Mouse (Mus musculus): ENCODE measurements around the gene Cacng3. TPM values are rescaled to one million over a fixed set of nuclear protein-coding genes. Genes with fewer than 3 reads are reported as not detected.

Cacng3 gene
- polyA plus RNA-seq, 1 experiment from 2014 or later: 0.17 TPM

DNA sequence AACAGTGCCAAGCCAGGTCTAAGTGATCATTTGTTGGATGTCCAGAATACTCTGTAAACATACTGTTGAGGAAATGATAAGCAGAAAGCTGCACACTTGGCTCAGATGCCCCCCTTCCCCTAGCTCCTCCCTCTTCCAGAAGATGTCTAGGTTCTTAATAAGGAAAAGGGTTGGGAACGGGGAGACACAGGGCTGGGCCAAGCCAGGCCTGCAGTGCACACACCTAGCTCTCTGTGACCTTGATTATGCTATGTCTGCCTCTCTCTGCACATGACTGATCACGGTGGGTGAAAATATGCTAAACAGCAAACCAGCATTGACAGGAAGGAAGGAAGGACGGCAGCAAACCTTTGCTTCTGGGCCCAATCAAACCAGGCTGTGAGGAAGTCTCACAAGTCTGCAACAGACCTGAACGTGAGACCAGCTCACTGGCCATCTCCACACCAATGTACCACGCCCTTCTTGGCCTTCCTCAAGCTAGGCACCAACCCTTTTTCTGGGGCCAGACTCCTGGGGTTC is 53.1 kb downstream of the Cacng3 start:
- DNase-seq (ENCODE audit: low spot score): no peak
- no peak overlapping the region for H3K4me2 ChIP-seq (replicated peaks; ENCODE audit: low read depth)
- H3K9ac ChIP-seq (ENCODE audit: low read length): no peak overlapping the region
- H3K36me3 ChIP-seq (ENCODE audit: control insufficient read depth, insufficient read depth, low read length): no peaks in the 10 kb centered on the region
- WGBS: 31% methylated on average over 5 of the region's 5 CpGs
- no peak overlapping the region for H3K4me3 ChIP-seq (ENCODE audit: low read depth, low read length)
- no peaks in the 10 kb centered on the region for H3K27me3 ChIP-seq (ENCODE audit: control insufficient read depth, insufficient read depth, low read length)
- ATAC-seq (ENCODE audit: low FRiP score, low TSS enrichment): no peak
- no peak overlapping the region for H3K27ac ChIP-seq (replicated peaks)
- no peak for TF ChIP-seq EP300 (optimal IDR thresholded peaks at IDR 0.05)
- no peak for TF ChIP-seq CTCF (IDR thresholded peaks at IDR 0.05; ENCODE audit: low read depth)
- H3K9me3 ChIP-seq (ENCODE audit: control insufficient read depth, low read length): no peaks in the 10 kb centered on the region
- no peaks in the 10 kb centered on the region for H3K4me1 ChIP-seq (replicated peaks; ENCODE audit: control insufficient read depth, insufficient read depth)

DNA sequence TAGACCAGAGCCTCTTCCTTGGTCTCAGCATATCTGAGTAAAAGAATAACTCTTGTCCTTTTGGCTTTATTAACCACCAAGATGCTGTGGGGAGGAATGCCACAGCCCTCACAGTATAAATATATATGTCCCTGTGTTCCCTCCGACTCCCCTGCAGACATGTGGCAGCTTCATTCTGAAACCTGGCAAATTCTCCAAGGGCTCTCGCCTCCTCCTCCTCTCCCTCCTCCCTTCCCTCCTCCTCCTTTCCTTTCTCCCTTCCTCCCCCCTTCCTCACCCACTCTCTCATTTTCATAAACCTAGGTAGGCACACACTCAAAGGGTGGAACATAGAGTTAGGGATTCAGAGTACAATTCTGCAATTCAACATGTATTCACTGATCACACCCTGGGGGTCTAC is 56.1 kb downstream of the Cacng3 start:
- ATAC-seq (ENCODE audit: low FRiP score, low TSS enrichment) (no peak), DNase-seq (ENCODE audit: low spot score) (no peak)
- Histone ChIP-seq H3K4me3 (ENCODE audit: low read depth, low read length) (no peak overlapping the region), H3K36me3 (ENCODE audit: control insufficient read depth, insufficient read depth, low read length) (no peaks in the 10 kb centered on the region), H3K9ac (ENCODE audit: low read length) (no peak overlapping the region), H3K9me3 (ENCODE audit: control insufficient read depth, low read length) (no peaks in the 10 kb centered on the region), H3K27ac (replicated peaks) (no peak overlapping the region), H3K4me1 (replicated peaks; ENCODE audit: control insufficient read depth, insufficient read depth) (no peaks in the 10 kb centered on the region), H3K4me2 (replicated peaks; ENCODE audit: low read depth) (no peak overlapping the region), H3K27me3 (ENCODE audit: control insufficient read depth, insufficient read depth, low read length) (no peaks in the 10 kb centered on the region)
- WGBS: 78% methylated on average over 2 of the region's 2 CpGs
- TF ChIP-seq EP300 (optimal IDR thresholded peaks at IDR 0.05): no peak

DNA sequence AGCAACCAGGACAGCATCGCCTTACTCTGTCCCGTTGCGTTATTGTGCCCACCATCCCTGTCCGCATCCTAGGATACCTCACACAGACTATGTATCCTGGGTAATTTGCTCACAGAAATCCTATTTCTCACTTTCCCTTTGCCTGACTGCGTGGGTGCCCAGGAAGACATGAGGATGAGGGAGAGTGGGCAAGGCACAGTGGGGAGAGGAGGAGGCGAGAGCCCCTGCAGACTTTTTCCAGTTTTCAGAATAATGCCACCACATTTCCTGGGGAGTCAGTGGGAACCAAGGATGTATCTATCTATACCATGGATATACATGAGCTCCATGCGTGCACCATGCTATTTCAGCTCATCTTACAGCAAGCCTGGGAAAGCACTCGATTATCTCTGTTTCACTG is 57.9 kb downstream of the Cacng3 start:
- no peaks in the 10 kb centered on the region for H3K9me3 ChIP-seq (ENCODE audit: control insufficient read depth, low read length)
- 84% methylated on average over 8 of the region's 8 CpGs for WGBS
- no peak for ATAC-seq (ENCODE audit: low FRiP score, low TSS enrichment)
- TF ChIP-seq EP300 (optimal IDR thresholded peaks at IDR 0.05) (no peak), CTCF (IDR thresholded peaks at IDR 0.05; ENCODE audit: low read depth) (no peak)
- H3K4me3 ChIP-seq (ENCODE audit: low read depth, low read length): no peak overlapping the region
- H3K9ac ChIP-seq (ENCODE audit: low read length): no peak overlapping the region
- H3K36me3 ChIP-seq (ENCODE audit: control insufficient read depth, insufficient read depth, low read length): no peaks in the 10 kb centered on the region
- H3K27ac ChIP-seq (replicated peaks): no peak overlapping the region
- no peaks in the 10 kb centered on the region for H3K27me3 ChIP-seq (ENCODE audit: control insufficient read depth, insufficient read depth, low read length)
- no peak for DNase-seq (ENCODE audit: low spot score)
- no peak overlapping the region for H3K4me2 ChIP-seq (replicated peaks; ENCODE audit: low read depth)
- H3K4me1 ChIP-seq (replicated peaks; ENCODE audit: control insufficient read depth, insufficient read depth): no peaks in the 10 kb centered on the region

DNA sequence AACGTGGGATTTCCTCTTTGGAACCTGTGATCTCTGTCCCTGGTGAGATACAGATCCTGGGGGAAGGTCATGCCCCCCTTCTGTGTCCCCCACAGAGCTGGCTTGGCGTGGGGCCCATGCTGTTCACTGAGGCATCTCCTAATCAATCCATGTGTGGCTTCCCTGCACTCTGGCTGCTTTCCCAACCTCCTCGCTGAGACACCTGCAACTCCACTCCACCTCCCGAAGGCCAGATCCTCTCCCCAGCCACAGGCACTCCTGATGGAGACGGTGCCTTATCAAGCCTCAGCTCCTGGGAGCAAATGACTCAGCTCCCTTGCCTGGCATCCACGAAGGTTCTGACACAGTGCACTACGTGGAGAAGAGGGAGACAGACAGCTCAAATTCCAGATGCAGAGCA is 58.6 kb downstream of the Cacng3 start:
- H3K9ac ChIP-seq (ENCODE audit: low read length): no peak overlapping the region
- TF ChIP-seq EP300 (optimal IDR thresholded peaks at IDR 0.05) (no peak), CTCF (IDR thresholded peaks at IDR 0.05; ENCODE audit: low read depth) (no peak)
- no peak overlapping the region for H3K27ac ChIP-seq (replicated peaks)
- DNase-seq (ENCODE audit: low spot score) (no peak), ATAC-seq (ENCODE audit: low FRiP score, low TSS enrichment) (no peak)
- 36% methylated on average over 7 of the region's 7 CpGs for WGBS
- H3K27me3 ChIP-seq (ENCODE audit: control insufficient read depth, insufficient read depth, low read length): no peaks in the 10 kb centered on the region
- H3K4me2 ChIP-seq (replicated peaks; ENCODE audit: low read depth): no peak overlapping the region
- H3K4me3 ChIP-seq (ENCODE audit: low read depth, low read length): no peak overlapping the region
- no peaks in the 10 kb centered on the region for H3K4me1 ChIP-seq (replicated peaks; ENCODE audit: control insufficient read depth, insufficient read depth)
- H3K36me3 ChIP-seq (ENCODE audit: control insufficient read depth, insufficient read depth, low read length): no peaks in the 10 kb centered on the region
- H3K9me3 ChIP-seq (ENCODE audit: control insufficient read depth, low read length): no peaks in the 10 kb centered on the region

DNA sequence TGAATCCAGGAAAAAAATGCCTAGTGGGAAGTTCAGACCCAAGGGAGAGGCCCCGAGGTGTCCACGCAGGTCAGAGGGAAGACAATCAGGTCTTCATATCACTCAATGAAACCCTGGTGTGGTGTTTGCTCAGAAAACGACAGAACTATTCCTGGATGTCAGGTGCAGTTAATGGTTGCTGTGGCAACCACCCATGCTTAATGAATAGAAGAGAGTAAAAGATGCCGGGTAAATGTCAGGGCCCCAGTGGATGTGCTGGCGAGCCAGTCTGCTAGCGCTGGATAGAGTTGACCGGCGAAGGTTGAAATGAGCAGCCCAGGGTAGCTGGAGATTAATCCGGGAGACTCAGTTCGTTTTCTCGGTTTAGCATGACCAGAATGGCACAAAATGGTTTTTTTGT is 65.0 kb downstream of the Cacng3 start:
- TF ChIP-seq CTCF (IDR thresholded peaks at IDR 0.05; ENCODE audit: low read depth): no peak
- no peak for TF ChIP-seq EP300 (optimal IDR thresholded peaks at IDR 0.05)
- Histone ChIP-seq H3K27me3 (ENCODE audit: control insufficient read depth, insufficient read depth, low read length) (no peaks in the 10 kb centered on the region), H3K4me1 (replicated peaks; ENCODE audit: control insufficient read depth, insufficient read depth) (no peaks in the 10 kb centered on the region), H3K27ac (replicated peaks) (no peak overlapping the region), H3K9ac (ENCODE audit: low read length) (no peak overlapping the region), H3K4me3 (ENCODE audit: low read depth, low read length) (no peak overlapping the region), H3K36me3 (ENCODE audit: control insufficient read depth, insufficient read depth, low read length) (no peaks in the 10 kb centered on the region), H3K9me3 (ENCODE audit: control insufficient read depth, low read length) (no peaks in the 10 kb centered on the region), H3K4me2 (replicated peaks; ENCODE audit: low read depth) (no peak overlapping the region)
- ATAC-seq (ENCODE audit: low FRiP score, low TSS enrichment) (no peak), DNase-seq (ENCODE audit: low spot score) (no peak)
- 70% methylated on average over 11 of the region's 11 CpGs for WGBS

DNA sequence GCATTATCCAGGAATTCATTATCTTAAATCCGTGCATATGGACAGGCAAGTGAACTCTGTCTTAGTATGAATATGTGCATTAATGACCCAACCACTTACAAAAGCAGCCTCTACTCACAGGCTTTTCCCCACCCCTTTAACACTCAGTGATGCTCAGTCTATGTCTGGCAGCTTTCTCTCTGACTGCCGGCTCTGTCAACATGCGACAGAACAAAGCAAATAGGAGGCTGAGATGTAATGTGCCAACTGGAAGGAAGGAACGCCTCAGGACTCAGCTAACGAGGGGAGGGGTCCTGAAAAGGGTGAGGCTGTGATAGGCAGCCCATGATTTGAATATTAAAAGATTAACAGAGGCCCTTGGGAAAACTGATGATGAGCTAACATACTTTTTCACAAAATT is 68.2 kb downstream of the Cacng3 start:
- ATAC-seq (ENCODE audit: low FRiP score, low TSS enrichment) (no peak), DNase-seq (ENCODE audit: low spot score) (no peak)
- Histone ChIP-seq H3K36me3 (ENCODE audit: control insufficient read depth, insufficient read depth, low read length) (no peaks in the 10 kb centered on the region), H3K27me3 (ENCODE audit: control insufficient read depth, insufficient read depth, low read length) (no peaks in the 10 kb centered on the region), H3K4me1 (replicated peaks; ENCODE audit: control insufficient read depth, insufficient read depth) (no peaks in the 10 kb centered on the region), H3K9ac (ENCODE audit: low read length) (no peak overlapping the region), H3K4me3 (ENCODE audit: low read depth, low read length) (no peak overlapping the region), H3K9me3 (ENCODE audit: control insufficient read depth, low read length) (no peaks in the 10 kb centered on the region), H3K4me2 (replicated peaks; ENCODE audit: low read depth) (no peak overlapping the region), H3K27ac (replicated peaks) (no peak overlapping the region)
- 26% methylated on average over 5 of the region's 5 CpGs for WGBS
- TF ChIP-seq CTCF (IDR thresholded peaks at IDR 0.05; ENCODE audit: low read depth) (no peak), EP300 (optimal IDR thresholded peaks at IDR 0.05) (no peak)

Measured in stomach, postnatal 0 days (tissue).